Mouse (Mus musculus) ovary, postnatal 36 days (tissue): ENCODE data around the gene Sdf4.

ENCODE experiments used
- DNase-seq: peaks from one replicate; pipeline ENCODE4 v3.0.0; 2022; ENCODE audit warnings: low spot score, mixed read lengths

The Sdf4 gene

DNA sequence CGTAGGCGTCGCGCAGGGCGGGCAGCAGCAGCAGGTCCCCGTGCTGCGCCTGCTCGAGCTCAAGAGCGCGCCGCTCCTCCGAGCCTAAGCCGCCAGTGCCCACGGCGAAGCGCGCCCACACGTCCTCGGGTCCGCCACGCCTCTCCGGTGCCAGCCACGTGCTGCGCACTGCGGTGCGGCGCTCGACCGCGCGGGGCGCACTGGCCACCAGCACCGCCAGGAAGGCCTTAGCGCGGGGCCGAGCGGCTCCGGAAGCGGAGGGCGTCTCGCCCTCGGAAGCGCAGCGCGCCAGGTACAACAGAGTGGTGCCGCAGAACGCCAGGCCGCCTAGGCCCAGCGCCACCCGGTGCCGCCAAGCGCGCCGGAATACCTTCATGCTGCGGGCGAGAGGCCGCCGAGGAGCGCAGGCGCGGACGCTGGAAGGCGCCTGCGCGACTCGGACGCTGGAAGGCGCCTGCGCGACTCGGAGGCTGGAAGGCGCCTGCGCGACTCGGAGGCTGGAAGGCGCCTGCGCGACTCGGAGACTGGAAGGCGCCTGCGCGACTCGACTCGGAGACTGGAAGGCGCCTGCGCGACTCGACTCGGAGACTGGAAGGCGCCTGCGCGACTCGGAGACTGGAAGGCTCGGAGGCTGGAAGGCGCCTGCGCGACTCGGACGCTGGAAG, at the start of gene Sdf4, which contains the start of gene B3galt6:
Gene Sdf4 (plus strand): TSS at position 632 of the 665 bp plus-strand sequence.
Gene B3galt6 (minus strand): TSS at position 409 of the 665 bp plus-strand sequence.
- peak; percentile 92 for DNase-seq

DNA sequence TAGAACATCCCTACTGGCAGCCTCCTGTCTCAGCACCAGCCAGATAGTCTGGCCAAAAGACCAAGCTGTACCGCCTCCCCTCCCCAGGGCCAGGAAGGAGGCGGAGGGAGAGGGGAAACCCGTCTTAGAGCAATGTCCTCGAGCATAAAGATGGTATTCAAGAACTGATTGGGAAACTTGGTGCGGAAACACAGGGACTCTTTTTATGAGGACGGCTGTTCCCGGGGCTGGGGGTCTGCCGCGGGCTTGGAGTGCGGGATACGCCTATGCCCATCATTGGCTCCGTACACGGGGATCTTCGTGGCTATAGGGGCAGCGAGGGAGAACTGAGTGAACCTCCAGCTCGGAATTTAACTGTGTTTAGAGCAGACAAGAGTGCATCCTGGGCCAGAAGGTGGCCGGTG, 49.6 kb upstream of the Sdf4 start:
- no peak for DNase-seq

DNA sequence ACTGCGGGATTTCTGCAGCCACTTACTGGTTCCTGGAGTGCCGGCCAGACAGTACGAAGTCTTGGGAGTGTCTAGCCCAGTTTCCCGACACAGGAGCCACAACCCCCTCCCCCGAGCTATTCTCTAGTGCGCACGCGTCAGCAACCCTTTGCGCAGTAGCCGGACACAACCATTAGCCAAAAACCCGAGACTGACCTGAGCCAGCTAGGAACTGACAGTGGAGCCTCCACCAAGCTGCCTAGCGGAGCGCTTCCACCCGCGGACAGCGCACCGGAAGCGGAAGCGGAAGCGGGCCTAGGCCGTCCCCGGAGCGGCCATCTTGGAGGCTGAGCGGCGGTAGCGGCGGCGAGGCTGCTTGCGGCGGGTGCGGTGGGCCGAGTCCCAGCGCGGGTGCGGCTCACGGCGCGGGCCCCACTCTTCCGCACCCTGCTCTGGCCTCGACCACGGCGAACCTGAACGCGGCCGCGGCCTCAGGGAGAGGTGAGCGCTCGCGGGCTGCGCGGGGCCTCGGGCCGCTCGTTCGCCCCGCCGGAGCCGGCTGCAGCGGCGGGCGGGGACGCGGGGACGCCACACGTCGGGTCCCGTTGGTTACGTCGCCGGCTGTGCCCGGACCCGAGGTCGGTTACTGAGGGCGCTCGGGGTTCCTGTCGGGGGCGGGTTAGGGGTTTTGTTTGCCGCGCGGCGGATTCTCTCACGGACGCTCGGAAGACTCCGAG, 49.0 kb upstream of the Sdf4 start, which contains the start of gene Ube2j2:
Gene Ube2j2 (plus strand): TSS at position 298 of the 716 bp plus-strand sequence.
- DNase-seq = peak; percentile 97

DNA sequence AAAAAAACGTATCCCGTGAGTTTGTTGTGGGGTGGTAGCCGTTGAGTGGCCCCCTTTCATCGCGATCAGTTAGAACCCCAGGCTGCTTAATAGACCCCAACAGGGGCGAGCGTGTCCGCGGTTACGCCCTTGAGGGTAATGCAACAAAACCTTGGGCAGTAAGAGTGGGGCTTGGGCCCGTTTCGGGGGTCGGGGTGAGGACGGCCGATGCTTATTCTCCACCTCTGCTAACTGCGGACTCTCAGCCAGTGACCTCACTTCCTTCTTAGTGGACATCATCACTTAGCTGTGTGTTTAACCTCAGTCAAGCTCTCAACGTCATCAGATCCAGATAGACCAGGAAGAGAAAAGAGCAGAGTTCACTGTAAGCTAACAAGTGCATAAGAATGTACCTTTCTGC, 48.4 kb upstream of the Sdf4 start:
- DNase-seq = no peak

DNA sequence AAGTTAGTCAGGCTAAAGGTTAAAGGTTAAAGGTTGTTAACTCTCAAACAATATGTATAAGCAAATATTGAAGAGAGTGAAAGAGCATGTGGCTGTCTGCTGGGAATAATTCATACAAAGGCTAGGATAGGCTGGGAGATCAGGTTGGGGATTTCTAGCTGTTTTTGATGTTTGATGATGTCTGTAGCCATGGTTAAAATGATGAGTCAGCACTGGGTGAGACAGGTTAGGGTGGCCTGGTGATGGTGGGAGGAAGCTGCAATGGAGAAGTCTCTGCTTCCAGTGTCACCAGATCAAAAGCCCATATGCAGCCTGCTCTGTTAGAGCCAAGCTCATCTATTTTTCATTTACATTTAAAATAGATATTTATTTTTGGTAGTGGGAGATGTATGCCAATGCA, 45.6 kb upstream of the Sdf4 start:
- DNase-seq = no peak

DNA sequence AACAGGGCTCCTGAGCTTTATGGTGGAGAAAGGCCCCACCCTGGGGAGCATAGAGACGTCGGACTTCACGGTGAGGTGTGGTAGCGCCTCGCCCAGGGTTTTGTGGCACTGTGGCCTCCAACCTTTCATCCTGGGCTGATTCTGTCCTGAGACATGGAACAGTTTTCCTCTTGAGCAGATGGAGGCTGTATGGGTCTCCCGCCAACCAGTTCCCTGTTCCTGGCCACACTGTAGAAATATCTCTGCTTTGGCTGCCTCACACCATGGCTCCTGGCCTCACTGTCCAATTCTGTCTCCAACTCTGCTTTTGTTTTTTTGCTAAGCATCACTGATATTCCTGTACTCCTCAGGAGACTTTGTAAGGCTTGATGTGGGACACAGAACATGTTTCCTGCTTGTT, 37.2 kb upstream of the Sdf4 start:
- no peak for DNase-seq

DNA sequence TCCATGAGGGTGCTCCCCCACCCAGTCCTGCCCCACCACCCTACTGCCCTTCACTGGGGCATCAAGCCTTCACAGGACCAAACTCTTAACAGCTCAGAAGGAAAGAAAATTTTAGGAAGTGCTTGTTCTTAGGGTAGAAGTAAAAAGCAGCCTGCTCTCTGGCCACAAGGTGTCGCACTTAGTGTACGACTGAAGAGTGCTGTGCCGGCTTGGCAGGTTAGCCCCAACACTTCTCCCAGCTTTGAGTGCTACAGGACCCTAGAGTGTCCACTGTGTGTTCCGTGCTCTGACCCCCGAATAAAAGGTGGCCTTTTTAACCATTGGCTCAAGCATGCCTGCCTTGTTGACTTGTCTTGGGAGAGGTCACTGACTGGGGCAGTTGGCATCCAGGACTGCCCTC, 33.4 kb upstream of the Sdf4 start:
- DNase-seq = peak; percentile 66

DNA sequence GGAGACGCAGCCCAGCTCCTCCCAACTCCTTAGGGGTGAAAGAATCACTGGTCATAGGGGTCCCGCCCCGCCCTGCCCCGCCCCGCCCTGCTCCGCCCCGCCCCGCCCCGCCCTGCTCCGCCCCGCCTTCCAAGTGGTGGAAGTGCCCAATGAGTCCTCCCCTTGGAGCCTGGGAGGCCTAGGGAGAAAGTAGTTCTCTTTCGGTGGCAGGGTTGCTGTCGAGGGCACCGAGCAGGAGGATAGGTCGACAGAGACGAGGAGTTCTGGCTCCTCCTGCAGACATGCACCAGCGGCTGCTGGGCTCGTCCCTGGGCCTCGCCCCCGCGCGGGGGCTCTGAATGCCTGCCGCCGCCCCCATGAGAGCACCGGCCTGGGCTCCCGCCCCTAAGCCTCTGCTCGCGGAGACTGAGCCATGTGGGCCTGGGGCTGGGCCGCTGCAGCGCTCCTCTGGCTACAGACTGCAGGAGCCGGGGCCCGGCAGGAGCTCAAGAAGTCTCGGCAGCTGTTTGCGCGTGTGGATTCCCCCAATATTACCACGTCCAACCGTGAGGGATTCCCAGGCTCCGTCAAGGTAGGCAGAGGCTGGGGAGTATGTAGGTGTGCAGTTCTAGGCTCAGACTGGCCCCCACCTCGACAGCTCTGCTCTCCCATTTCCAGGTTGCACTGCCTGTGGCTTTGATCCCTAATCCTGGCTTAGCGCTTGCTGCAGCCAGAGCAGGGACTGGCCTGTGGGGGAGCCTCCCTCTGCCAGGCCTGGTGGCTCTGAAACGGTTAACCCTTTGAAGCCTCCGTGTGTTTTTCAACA, 30.3 kb upstream of the Sdf4 start, which contains the start of gene C1qtnf12:
Gene C1qtnf12 (plus strand): TSS at position 152 of the 805 bp plus-strand sequence.
- peak; percentile 63 for DNase-seq

DNA sequence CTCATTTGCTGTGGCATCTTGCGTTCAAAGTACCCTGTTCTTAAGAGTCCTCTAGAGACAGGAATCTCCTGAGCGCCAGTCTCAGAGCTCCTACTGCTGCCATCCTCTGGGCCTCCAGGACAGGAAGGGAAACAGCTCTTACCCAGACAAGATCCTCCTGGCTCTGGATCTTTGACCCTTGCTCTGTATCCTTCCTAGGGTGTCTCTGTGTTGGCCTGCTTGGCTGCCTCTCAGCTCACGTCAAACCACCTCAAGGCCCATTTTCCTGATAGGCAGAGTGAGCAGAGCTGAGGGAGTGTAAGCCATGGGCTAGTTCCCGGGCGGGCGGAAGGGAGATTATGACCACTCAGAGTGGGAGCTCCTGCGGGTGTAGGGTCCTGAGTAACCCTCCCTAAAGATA, 29.6 kb upstream of the Sdf4 start:
- no peak for DNase-seq

DNA sequence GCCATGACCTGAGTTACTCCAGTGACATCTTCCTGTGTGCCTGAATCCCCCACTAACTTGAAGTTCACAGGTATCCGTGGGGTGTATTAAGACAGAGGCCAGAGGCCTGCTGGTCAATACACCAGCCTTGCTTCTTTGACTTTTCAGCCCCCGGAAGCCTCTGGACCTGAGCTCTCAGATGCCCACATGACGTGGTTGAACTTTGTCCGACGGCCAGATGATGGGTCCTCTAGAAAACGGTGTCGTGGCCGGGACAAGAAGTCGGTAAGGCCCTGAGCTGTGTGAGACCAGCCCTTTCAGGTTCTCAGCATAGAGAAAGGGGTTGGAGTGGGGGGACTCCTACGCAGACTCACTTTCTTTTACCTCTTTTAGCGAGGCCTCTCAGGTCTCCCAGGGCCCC, 28.3 kb upstream of the Sdf4 start:
- no peak for DNase-seq

DNA sequence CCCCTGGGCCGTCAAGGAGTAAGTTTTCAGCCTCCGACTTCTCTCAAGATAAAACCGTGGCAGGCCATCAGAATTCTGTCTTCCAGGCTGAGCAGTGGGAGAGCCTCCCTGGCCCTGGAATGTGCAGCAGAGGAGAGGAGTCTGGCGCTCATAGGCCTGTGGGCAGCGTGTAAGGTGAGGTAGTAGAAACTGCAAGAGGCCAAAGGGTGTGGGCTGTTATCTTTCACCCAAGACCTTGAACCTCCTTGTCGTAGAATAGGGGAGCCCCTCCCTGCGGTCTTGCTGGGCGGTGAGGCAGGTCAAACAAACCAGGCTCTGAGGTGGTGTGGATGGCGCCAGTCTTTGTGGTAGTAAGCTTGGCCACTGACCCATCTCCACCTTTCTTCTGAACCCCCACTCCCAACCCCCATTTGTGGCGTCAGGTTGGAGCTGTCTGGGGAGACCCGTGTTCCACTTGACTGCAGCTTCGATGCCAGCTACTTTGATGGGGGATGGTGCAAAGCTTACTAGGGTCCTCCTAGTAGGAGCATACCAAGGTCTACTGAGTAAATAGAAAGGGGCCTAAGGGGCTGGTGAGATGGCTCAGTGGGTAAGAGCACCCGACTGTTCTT, 23.5 kb upstream of the Sdf4 start:
- DNase-seq = no peak

DNA sequence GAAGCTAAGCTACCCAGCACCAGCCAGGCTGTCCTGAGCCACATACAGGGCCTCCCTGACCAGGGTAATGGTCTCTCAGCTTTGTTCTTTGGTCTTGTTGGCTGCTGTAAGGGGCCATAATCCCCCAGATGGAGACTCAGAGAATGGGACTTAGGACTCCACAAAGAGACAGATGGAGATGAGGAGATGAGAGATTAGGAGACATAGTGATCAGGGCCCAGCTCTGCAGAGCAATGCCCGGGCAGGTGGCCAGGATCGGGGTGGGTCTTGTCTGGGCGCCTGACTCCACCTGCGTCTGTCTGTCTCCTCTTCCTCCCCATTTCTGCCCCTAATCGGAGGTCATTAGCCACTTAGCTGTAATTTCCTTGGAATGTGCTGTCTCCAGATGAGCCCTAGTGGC, 22.4 kb upstream of the Sdf4 start:
- DNase-seq = no peak

DNA sequence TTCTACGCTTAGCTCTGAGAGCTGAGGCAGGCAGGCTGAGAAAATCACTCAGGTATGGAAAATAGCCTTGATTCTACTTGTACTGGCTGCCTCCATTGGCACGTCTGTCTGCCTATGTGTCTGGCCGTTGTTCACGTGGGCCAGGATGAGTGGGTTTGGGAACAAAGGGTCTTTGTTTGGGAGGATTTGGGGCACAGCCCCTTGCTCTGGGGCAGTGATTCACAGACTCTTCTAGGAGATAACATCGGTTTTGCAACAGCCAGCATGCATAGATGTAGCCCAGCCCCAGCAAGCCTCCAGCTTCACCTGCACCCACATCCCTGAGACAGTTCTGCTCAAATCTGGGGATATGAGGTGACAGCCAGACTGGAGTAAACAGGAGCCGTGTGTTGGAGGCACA, 20.0 kb upstream of the Sdf4 start:
- DNase-seq = no peak

DNA sequence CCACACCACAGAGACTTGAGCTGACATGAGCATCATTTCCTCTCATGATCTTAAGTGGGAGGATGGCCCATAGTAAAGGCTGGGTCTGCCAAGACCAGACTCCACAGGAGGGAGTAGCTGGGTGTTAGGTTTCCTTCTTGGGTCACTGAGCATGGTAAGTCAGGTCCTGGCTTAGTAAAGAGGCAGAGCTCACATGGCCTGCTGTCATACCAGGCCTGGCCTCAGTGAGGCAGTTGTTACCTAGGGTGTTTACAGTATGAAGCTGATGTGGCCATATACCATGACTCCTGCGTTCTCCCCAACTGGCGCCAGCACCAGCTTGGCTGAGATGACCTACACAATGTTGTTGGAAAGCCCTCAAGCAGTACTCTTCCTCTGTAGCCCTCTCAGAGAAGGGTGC, 19.4 kb upstream of the Sdf4 start:
- DNase-seq = no peak

DNA sequence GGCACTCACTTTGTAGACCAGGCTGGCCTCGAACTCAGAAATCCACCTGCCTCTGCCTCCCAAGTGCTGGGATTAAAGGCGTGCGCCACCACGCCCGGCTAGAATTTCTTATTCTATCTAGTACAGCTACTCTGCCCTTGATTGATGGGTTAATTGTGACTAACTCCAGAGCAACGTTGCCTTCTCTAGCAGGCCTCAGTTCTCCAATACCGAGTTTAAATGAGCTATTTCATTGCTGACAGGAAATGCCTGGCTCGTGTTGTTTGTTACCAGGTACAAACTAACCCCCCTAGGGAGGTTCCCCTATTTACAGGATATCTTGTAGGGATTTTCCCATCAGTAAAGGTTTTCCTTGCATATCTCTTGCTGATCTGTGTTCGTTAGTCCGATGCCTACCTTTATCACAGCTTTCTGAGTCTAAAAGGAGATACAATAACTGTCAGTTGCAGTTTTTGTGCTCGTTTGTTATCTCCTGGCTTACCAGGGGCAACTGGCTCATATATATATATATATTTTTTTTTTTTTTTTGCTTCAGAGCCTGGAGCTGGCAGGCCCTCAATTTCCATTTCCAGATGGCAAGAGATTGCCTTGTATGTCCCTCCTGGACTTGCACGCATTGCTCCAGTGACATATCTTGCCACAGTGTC, 11.1 kb upstream of the Sdf4 start:
- DNase-seq = no peak

DNA sequence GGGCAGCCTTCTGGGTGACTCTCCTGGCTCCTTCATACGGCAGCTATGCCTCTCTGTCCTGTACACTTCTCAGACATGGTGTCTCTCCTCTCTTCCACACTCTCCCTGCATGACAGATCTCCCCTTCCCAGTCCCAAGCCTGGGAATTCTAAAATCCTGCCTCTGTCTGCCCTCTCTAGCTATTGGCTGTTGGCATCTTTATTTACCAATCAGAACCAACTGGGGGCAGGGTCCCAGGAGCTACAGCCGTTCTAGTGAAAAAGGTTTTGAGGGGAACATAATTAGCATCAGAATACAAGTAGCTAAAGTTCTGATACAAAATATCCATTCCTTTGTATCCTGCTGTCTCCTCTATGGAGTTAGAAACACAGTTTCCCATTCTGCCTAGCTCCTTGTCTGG, 8.9 kb upstream of the Sdf4 start:
- no peak for DNase-seq

DNA sequence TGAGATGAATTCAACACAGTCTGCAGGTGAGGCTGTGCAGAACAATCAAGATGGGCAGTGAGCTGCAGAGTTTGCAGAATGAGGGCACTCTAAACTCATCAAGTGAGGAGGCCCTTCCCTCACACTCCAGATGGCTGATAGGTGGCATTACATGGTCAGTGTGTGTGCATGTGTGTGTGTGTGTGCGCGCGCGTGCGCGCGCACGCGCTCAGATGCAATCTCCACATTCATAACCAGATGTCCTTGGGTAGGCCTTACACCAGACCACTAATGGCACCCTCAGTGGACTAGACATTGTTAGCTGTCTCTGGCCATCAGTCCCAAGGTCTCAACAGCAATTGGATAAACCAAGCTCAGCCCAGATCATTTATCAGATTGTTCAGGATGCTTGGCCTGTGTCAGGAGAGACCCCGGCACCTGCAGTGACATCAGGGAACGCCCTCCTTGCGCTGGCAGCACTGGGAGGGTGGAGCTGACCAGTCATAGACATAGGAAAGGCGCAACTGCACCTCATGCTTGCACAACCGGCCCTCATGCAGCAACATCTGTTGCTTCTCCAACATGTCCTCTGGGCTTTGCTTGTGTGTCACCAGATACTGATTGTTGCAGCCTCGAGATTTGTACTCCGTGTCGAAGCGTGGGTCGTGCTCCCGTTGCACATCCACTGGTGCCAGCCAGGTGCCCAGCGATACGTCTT, 1.3 kb upstream of the Sdf4 start:
- DNase-seq = no peak

DNA sequence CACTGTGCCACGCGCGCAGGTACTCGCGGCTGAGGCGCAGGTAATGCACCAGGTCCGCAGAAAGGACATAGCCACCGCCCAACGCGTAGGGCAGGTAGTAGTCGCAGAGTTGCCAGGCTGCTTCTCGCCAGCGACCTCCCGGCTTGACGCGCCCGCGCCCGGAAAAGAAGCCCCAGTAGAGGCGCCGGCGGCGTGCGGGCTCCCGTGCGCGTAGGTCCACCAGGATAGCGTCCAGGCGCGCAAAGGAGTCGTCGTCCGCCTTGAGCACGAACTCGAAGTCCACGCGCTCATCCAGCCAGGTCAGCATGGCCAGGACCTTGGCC, 803 bp upstream of the Sdf4 start:
- no peak for DNase-seq

DNA sequence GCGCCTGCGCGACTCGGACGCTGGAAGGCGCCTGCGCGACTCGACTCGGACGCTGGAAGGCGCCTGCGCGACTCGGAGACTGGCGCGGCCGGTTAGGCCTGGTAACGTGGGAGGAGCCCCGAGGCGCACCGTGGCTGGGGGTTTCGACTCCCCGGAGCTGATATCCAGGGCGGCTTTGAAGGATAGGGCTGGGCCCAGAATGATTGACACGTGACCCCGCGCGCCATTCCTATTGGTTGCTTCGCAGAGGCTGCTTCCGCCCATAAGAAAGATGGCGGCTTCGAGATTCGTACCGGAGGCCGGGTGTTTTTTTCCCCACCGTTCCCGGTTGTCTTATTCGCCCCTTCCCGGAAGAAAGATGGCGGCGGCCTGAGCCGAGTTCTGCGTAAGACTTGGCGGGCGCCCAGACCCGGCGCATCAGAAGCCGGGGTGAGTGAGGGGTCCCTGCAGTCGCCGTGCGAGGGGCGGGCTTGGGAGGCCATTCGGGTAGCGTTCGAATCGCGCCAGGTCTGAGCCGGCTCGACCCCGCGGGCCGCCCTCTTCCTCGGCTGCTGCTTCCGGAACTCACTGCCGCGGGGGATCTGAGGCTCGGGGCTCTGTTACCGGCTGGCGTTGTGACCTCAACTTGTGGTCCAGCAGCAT, 355 bp downstream of the Sdf4 start:
- no peak for DNase-seq

DNA sequence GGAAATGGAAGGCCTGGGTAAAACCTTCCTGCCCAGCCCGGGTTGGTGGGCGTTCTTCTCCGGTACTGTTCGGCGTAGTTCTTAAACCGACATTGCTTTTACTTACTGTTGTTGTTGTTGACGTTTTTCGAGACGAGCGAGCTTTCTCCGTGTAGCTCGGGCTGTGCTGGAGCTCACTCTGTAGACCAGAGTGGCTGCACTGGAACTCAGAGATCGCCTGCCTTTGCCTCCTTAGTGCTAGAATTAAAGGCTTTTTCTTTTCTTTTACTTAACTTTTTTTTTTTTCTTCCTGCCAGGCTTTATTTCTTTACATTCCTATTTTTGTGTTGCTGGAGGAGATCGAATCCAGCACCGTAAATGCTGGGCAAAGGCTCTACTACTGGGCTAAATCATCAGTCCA, 934 bp downstream of the Sdf4 start:
- no peak for DNase-seq

DNA sequence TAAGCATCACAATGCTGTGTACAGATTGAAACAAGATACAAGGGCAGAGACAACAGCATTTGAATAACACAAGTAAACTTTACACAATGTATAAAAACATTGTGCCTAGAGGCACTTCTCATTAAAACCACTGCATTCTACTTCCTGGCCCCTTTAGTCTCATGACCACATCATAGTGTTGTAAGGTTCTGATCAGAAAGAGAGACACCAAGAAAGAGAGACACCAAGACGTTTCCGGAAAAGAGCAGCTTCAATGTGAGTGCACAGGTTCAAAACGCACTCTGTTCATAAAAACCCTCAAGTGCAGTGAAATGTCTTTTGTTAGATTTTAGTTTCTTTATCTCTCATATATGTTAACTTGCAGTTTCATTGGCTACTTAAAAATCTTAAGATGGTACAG, 11.4 kb downstream of the Sdf4 start:
- DNase-seq = no peak
